Mouse (Mus musculus): ENCODE measurements around the gene Mapkapk3. TPM values are rescaled to one million over a fixed set of nuclear protein-coding genes. Genes with fewer than 3 reads are reported as not detected.

Mapkapk3 gene
- total and polyA plus RNA-seq, 3 experiments = 42.3 to 49.9 TPM; not detected in 1

DNA sequence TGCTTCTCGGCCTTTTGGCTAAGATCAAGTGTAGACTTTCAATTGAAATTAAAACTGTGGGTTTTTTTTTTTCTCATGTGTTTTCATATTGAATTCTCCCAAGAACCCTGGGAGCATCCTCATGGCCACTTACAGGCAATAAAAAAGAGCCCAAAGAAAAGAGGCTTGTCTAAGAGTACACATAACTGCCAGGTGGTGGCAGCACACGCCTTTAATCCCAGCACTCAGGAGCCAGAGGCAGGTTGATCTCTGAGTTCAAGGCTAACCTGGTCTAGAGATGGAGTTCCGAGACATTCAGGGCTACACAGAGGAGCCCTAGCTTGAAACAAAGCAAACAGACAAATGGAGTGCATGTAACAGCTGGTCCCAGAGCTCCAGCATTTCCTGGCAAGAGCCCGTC lies 43.5 kb downstream of the Mapkapk3 start (continued):
- TF ChIP-seq POLR2A (IDR thresholded peaks at IDR 0.05; ENCODE audit: control insufficient read depth in 1 of 2, insufficient read depth in 1 of 2, low read depth in 1 of 2, low read length in 2 of 2, poor library complexity in 1 of 2) = no peak

DNA sequence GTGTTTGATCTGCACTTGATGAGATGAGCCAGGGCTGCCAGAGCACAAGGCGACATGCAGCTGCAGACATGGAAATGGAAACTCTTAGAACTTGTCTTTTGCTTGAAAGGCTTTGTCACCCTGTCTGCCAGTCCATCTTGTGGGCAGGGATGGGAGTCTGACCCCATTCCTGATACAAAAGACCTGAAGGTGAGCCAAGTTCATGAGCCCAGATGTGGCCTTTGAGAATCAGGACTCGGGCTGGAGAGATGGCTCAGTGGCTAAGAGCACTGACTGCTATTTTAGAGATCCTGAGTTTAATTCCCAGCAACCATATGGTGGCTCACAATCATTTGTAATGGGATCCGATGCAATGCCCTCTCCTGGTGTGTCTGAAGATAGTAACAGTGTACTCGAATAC lies 44.4 kb downstream of the Mapkapk3 start:
- TF ChIP-seq MYC (IDR thresholded peaks at IDR 0.05; ENCODE audit: low read depth, low read length) (no peak), MAX (IDR thresholded peaks at IDR 0.05; ENCODE audit: low read length) (no peak), POLR2AphosphoS5 (IDR thresholded peaks at IDR 0.05; ENCODE audit: borderline replicate concordance, low read depth, low read length) (no peak), CHD1 (IDR thresholded peaks at IDR 0.05; ENCODE audit: low read depth, low read length) (no peak), RCOR1 (IDR thresholded peaks at IDR 0.05; ENCODE audit: low read depth, low read length) (no peak), HCFC1 (IDR thresholded peaks at IDR 0.05; ENCODE audit: low read depth, low read length) (no peak), NRF1 (IDR thresholded peaks at IDR 0.05; ENCODE audit: insufficient read depth, low read depth, low read length, poor library complexity, severe bottlenecking) (no peak), ELF1 (IDR thresholded peaks at IDR 0.05; ENCODE audit: low read depth, low read length) (no peak), UBTF (IDR thresholded peaks at IDR 0.05; ENCODE audit: borderline replicate concordance, insufficient read depth, low read depth, low read length) (no peak), MYB (IDR thresholded peaks at IDR 0.05; ENCODE audit: low read depth, low read length) (no peak), USF2 (IDR thresholded peaks at IDR 0.05; ENCODE audit: borderline replicate concordance in 1 of 2, insufficient read depth in 1 of 2, low read depth in 1 of 2, low read length in 2 of 2) (no peak), MXI1 (IDR thresholded peaks at IDR 0.05; ENCODE audit: low read depth, low read length) (no peak), TAL1 (IDR thresholded peaks at IDR 0.05; ENCODE audit: low read length) (no peak), CTCF (IDR thresholded peaks at IDR 0.05 in 2 of 3, conservative IDR thresholded peaks at IDR 0.05 in 1 of 3; ENCODE audit: control insufficient read depth in 1 of 3, insufficient read depth in 1 of 3, low read depth in 2 of 3, low read length in 3 of 3, poor library complexity in 1 of 3, severe bottlenecking in 1 of 3) (no peak), ZMIZ1 (IDR thresholded peaks at IDR 0.05; ENCODE audit: low read depth, low read length) (no peak), EP300 (IDR thresholded peaks at IDR 0.05; ENCODE audit: low read depth in 1 of 2, low read length in 2 of 2) (no peak), POLR2AphosphoS2 (IDR thresholded peaks at IDR 0.05; ENCODE audit: low read length) (no peak), MAFK (IDR thresholded peaks at IDR 0.05; ENCODE audit: borderline replicate concordance, low read depth, low read length) (no peak), E2F4 (IDR thresholded peaks at IDR 0.05; ENCODE audit: borderline replicate concordance, low read depth, low read length) (no peak), GABPA (IDR thresholded peaks at IDR 0.05; ENCODE audit: low read depth, low read length) (no peak)
- no peaks in the 10 kb centered on the region for H3K9me3 ChIP-seq (replicated peaks; ENCODE audit: insufficient read depth, low read length)
- H3K27me3 ChIP-seq (ENCODE audit: control insufficient read depth in 1 of 2, insufficient read depth in 2 of 2, low read length in 2 of 2) = peaks cover 12 to 19% of the 10 kb centered on the region in 2 experiments
- no peak overlapping the region for H3K9ac ChIP-seq (ENCODE audit: control insufficient read depth, low read depth, low read length, poor library complexity, severe bottlenecking)
- no peaks in the 10 kb centered on the region for H3K4me1 ChIP-seq (ENCODE audit: control insufficient read depth in 1 of 2, insufficient read depth in 2 of 2, low read length in 2 of 2)
- DNase-seq (ENCODE audit: low read depth, low spot score) = no peak
- no peaks in the 10 kb centered on the region for H3K79me2 ChIP-seq (ENCODE audit: control insufficient read depth, insufficient read depth, low read length, poor library complexity)
- H3K4me3 ChIP-seq (ENCODE audit: control insufficient read depth in 1 of 2, insufficient read depth in 1 of 2, low read depth in 2 of 2, low read length in 2 of 2) = no peak overlapping the region
- no peak overlapping the region for H3K27ac ChIP-seq (ENCODE audit: control insufficient read depth, low read depth, low read length)
- no peaks in the 10 kb centered on the region for H3K36me3 ChIP-seq (ENCODE audit: control insufficient read depth in 1 of 2, insufficient read depth in 2 of 2, low read length in 2 of 2)
